Mouse (Mus musculus) embryo, embryonic 10.5 days (tissue): ENCODE measurements around the gene Nt5dc3.

ENCODE experiments used
- DNase-seq: peaks from one replicate; pipeline ENCODE4 v3.0.0-alpha.2; 2015; ENCODE audit warnings: low spot score

Gene Nt5dc3

GRCm38 (mm10) chr10:86880071-86880806, 101.4 kb downstream of the Nt5dc3 start:
- no peak for DNase-seq

DNA sequence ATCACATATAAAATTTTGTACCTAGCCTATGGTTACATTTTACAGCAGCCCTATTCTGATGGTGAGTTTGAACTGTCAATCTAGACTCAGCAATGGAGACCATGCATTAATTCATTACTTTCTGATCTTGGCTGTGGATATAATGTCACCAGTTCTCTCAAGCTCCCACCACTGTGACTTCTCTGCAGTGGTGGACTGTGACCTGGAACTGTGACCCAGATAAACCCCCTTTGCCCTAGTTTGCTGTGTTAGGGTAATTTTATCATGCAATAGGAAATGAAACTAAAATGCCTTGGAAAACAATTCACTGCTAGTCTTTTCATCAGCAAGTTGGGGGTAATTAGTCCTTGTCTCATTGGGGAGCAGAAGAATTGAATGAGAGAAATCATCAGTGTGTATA, 102.6 kb downstream of the Nt5dc3 start:
- DNase-seq = no peak

- DNase-seq = no peak
Measured at GRCm38 (mm10) chr10:86886434-86886833, 107.6 kb downstream of the Nt5dc3 start.
